Mouse (Mus musculus): ENCODE measurements at regions not wholly inside any gene's neighbourhood (a gene's known extent, or its start where the extent isn't known, plus 50 kb on each side); places are given as distances from the start of the nearest gene placed in this dataset.

DNA sequence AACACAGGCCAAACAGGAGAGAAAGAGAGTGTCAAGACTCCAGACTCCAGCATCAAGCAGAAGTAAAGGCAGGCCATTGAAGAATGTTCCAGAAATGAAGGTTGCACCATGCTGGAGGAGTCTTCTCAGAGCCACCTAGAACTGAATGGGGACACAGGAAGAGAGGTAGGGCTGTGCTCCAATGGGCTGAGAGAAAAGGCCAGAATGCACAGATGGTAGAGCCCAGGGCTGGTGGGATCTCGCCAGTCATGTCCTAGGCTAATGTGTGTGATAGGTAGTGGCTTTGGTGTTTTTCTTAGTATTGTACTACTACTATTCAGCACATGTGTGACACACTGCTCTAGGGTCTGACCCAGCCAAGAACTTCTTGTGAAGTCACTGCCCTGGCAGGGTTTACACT, 117.9 kb downstream of the Vegfa start:
- TF ChIP-seq POLR2A (IDR thresholded peaks at IDR 0.05; ENCODE audit: insufficient read depth, low read depth, low read length) (no peak), CTCF (IDR thresholded peaks at IDR 0.05; ENCODE audit: insufficient read depth, low read depth, low read length) (no peak)
